Mouse (Mus musculus) urinary bladder, postnatal 14 days (tissue): ENCODE data around the gene Bcar1.

Experiments used
- DNase-seq: peaks from one replicate; pipeline ENCODE4 v3.0.0; 2021; ENCODE audit warnings: low spot score

Gene Bcar1

GRCm38 (mm10) chr8:111736321-111736720, 7.3 kb downstream of the Bcar1 start:
- no peak for DNase-seq

GRCm38 (mm10) chr8:111735791-111736190, 7.8 kb downstream of the Bcar1 start:
- no peak for DNase-seq

- DNase-seq = no peak
Observed at GRCm38 (mm10) chr8:111735335-111735761, 8.3 kb downstream of the Bcar1 start.

GRCm38 (mm10) chr8:111734244-111734960, 9.2 kb downstream of the Bcar1 start:
- DNase-seq = no peak

GRCm38 (mm10) chr8:111733581-111734243, 9.9 kb downstream of the Bcar1 start:
- DNase-seq = no peak

- DNase-seq = peak; percentile 48
Observed at GRCm38 (mm10) chr8:111732406-111733085, 11.1 kb downstream of the Bcar1 start.

- peak; percentile 99 for DNase-seq
Observed at GRCm38 (mm10) chr8:111732004-111732403, 11.6 kb downstream of the Bcar1 start.

GRCm38 (mm10) chr8:111731231-111731977, 12.2 kb downstream of the Bcar1 start:
- DNase-seq = peak; percentile 62

- DNase-seq = no peak
Observed at GRCm38 (mm10) chr8:111729233-111730170, 14.1 kb downstream of the Bcar1 start.

GRCm38 (mm10) chr8:111728481-111728880, 15.1 kb downstream of the Bcar1 start:
- DNase-seq = no peak

GRCm38 (mm10) chr8:111727553-111727952, 16.1 kb downstream of the Bcar1 start:
- no peak for DNase-seq

GRCm38 (mm10) chr8:111726102-111726900, 17.3 kb downstream of the Bcar1 start:
- DNase-seq = peak; percentile 75

- no peak for DNase-seq
Observed at GRCm38 (mm10) chr8:111725341-111725740, 18.3 kb downstream of the Bcar1 start.

- no peak for DNase-seq
Observed at GRCm38 (mm10) chr8:111720115-111720544, 23.5 kb downstream of the Bcar1 start.

- DNase-seq = no peak
Observed at GRCm38 (mm10) chr8:111718937-111719336, 24.7 kb downstream of the Bcar1 start.

- peak; percentile 65 for DNase-seq
Observed at GRCm38 (mm10) chr8:111717866-111718265, 25.7 kb downstream of the Bcar1 start.

- no peak for DNase-seq
Observed at GRCm38 (mm10) chr8:111717488-111717792, 26.2 kb downstream of the Bcar1 start.

- peak; percentile 72 for DNase-seq
Observed at GRCm38 (mm10) chr8:111716603-111717487, 26.8 kb downstream of the Bcar1 start.

- DNase-seq = no peak
Observed at GRCm38 (mm10) chr8:111715514-111715913, 28.1 kb downstream of the Bcar1 start.
